ENCODE assay signal across 8 mouse cellular contexts in genomic region chr2:168734023-168734422, GRCm38 (mm10). TPM values are rescaled to one million over a fixed set of nuclear protein-coding genes. Genes with fewer than 3 reads are reported as not detected.
DNase-seq lines count a peak whose midpoint lies in the region; TF ChIP-seq lines count a peak whose summit lies in the region.

No protein-coding gene starts in this region.

- peak; percentile 41 for DNase-seq in gastrocnemius, adult 2 months
- DNase-seq in gastrocnemius, postnatal 25 days, result no peak
- peak; percentile 85 to 86 for DNase-seq in cerebellum, postnatal 14 days
- peak; percentile 26 to 56 for DNase-seq in kidney, postnatal 4 days
- DNase-seq in right cerebral cortex, postnatal 10 days (ENCODE audit: low spot score in 2 of 2), result no peak
- no peak for DNase-seq in yolk sac, embryonic 10.5 days (ENCODE audit: low spot score)
- no peak for DNase-seq in spleen, adult 18-20 months

- H3K36me3 ChIP-seq in ES-Bruce4 (ENCODE audit: control insufficient read depth, insufficient read depth, low read length, poor library complexity, severe bottlenecking), result no peaks in the 10 kb centered on the region

- H3K9ac ChIP-seq in ES-Bruce4 (ENCODE audit: low read depth, poor library complexity, severe bottlenecking), result no peak overlapping the region

- H3K27me3 ChIP-seq in ES-Bruce4 (ENCODE audit: control insufficient read depth, insufficient read depth, low read length, poor library complexity, severe bottlenecking), result no peaks in the 10 kb centered on the region

- H3K4me3 ChIP-seq in gastrocnemius, adult 2 months, result peak overlapping the region; percentile 37
- H3K4me3 ChIP-seq in ES-Bruce4 (ENCODE audit: low read depth, low read length), result 0 out of 2 replicates have a peak overlapping the region, but pooled peaks have one; percentile 8

- TF ChIP-seq EP300 in ES-Bruce4 (IDR thresholded peaks at IDR 0.05; ENCODE audit: insufficient read depth, low read depth, low read length), result no peak

- H3K4me1 ChIP-seq in ES-Bruce4 (ENCODE audit: control insufficient read depth, insufficient read depth, low read length), result no peaks in the 10 kb centered on the region

- intact Hi-C loops in gastrocnemius, adult 2 months (cut with DNase I), result no loop called here

- H3K27ac ChIP-seq in gastrocnemius, adult 2 months, result peak overlapping the region; percentile 8; the same call in 1 of the 2 replicates
- no peak overlapping the region for H3K27ac ChIP-seq in ES-Bruce4 (ENCODE audit: insufficient read depth, low read length)

- TF ChIP-seq CTCF in gastrocnemius, adult 2 months (IDR thresholded peaks at IDR 0.05), result no peak
- TF ChIP-seq CTCF in ES-Bruce4 (IDR thresholded peaks at IDR 0.05; ENCODE audit: low read depth, low read length), result no peak

- H3K9me3 ChIP-seq in ES-Bruce4 (replicated peaks; ENCODE audit: control insufficient read depth, insufficient read depth, low read length, poor library complexity, severe bottlenecking), result no peaks in the 10 kb centered on the region

- no peak for TF ChIP-seq POLR2A in ES-Bruce4 (IDR thresholded peaks at IDR 0.05; ENCODE audit: insufficient read depth, low read length)

RNA-seq across cellular contexts. Expression of gene Atp9a, which starts 8.2 kb away (rescaled TPM):
- total RNA-seq in gastrocnemius, adult 2 months (2021), result 10 to 100 TPM; 15.3 to 25.0 TPM
- 10 to 100 TPM; 13.3 to 18.8 TPM for total RNA-seq in gastrocnemius, postnatal 25 days (2021)
- 28.9 and 29.3 TPM in 2 replicates for polyA plus RNA-seq in ES-Bruce4 (2011; ENCODE audit: insufficient read depth, insufficient read length, low read depth, missing spikeins)

RNA-seq across cellular contexts. Expression of gene Sall4, which starts 33.7 kb away (rescaled TPM):
- 1 to 10 TPM; 1.6 to 2.4 TPM for total RNA-seq in gastrocnemius, adult 2 months (2021)
- 1 to 10 TPM; 1.2 to 2.2 TPM for total RNA-seq in gastrocnemius, postnatal 25 days (2021)
- 244 and 245 TPM in 2 replicates for polyA plus RNA-seq in ES-Bruce4 (2011; ENCODE audit: insufficient read depth, insufficient read length, low read depth, missing spikeins)

Comparison
In these comparisons a context has a peak if more than half of its experiments do, and no peak if none do; other contexts are left out.
1. DNase-seq: peak in gastrocnemius, adult 2 months (single experiment), cerebellum, postnatal 14 days (2 of 2) and kidney, postnatal 4 days (2 of 2); none in gastrocnemius, postnatal 25 days (single experiment), right cerebral cortex, postnatal 10 days (0 of 2), yolk sac, embryonic 10.5 days (single experiment) and spleen, adult 18-20 months (0 of 2).